Mouse (Mus musculus) natural killer cell, adult 2 months (primary cell): ENCODE results near the gene Drg1.

ENCODE experiments used
- DNase-seq, 2 experiments: peaks; one replicate each; pipeline ENCODE4 v3.0.0; 2022; ENCODE audit warnings: low spot score in 2 of 2

Gene Drg1

DNA sequence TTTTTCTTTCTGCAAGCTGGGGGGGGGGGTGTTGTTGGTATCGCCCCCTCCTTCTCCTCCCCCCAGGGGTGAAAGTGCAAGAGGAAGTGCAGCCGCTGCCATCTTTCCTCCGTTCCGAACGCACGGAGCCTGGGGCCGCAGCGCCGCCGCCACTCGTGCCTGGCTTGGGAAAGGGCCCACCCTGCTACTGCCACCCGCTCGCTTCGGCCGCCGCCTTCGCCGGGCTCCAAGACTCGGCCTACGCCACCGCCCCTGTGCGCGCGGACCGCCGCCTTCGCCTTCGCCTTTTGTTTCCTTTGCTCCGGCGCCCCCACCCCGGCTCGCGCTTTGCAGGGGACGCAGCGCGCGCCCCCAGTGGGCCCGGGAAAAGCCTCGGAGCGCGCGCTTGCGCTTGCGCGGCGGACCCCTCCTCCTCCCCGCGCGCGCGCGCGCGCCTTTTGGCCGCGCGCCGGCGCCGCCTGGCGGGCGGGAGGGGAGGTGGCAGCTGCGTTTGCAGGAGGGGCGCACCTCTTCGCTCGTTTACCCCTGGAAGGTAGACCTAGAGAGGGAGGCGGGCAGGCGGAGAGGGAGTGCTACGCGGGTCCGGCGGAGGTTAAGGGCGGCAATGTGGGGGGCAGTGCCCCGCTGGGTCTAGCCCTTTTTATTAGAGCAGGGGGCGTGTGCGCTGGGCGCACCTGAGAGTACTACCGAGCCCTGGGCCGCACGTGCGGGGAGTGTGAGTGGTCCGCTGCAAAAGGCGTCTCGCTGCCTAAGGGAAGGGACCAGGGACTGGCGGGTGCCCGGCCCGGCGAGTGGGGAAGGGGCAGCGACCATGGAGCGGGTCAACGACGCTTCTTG lies 23.8 kb upstream of the Drg1 start:
- peak; percentile 57 to 81 for DNase-seq

- no peak for DNase-seq
Observed at GRCm38 (mm10) chr11:3289302-3289802, 23.1 kb upstream of the Drg1 start.

DNA sequence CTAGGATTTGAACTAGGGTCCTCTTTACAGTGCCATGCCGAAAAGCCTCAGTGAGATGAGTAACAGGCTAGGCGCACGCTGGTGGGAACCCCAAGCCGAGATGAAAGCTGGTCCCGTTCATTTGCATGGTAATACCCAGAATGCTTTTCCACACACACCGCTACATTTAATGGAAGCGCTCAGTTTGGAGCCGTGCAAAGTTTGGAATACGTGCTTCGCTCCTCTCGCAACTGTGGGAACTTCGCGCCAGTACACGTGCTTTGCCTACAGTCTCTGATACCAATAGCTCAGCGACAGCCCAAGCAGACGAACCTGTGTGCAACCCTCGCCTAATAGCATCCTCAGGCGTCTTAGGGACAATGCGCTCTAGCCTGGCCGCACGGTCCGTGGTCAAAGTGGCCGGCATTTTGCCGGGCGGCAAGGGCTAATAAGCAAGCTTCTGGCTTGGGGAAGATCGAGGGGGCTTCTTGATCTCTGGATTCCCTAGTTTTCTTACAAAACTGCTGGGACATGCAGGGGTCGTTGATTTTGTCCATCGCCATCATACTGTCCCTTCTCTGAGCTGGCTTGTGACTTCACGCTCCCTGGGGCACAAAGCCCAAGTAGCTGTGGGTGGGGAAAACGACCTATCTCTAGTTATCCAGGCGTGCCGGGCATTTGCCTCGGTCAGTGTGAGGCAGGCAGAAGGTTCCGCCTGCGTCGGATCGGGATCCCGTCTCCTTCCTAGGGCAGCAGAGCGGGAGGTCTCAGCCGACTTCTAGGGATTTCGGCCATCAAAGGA lies 22.5 kb upstream of the Drg1 start, which contains the start of gene Patz1:
Gene Patz1 (plus strand): TSS at position 354 of the 781 bp plus-strand sequence.
- DNase-seq: peak; percentile 9 to 22

DNA sequence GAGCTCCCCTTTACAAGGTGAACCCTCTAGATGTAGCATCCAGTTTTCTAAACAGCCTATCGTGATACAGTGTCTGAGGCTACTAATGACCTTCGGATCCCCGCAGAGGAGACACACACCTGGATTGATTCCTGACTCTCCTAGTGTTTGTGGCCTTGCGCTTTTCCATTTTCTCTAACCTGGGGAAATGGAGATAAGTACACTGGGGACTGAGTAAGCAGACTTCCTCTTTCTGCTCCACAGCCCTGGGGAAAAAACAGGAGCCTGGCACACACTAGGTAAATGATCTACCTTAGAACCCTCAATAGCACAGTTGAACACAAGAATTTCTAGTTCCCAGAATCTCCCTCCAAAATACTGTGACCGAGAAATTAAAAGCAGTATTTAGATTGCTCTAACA lies 21.7 kb upstream of the Drg1 start:
- no peak for DNase-seq

DNA sequence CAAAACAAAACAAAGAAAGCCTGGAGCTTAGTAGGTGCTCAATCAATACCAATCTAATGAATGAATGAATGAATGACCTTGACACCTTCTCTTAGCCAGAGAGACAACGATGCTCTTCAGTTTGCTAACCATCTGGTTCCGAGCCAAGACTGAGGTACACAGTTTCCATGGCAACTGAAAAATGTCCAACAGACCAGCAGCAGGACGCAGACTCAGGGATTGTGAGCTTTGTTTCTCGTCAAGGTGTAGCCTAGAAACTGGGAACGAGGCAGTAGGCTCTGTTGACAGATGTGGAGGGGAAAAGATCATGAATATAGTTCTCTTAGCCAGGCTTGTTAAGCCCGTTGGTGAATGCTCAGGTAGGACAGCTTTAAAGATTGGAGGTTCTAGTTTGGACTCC lies 20.9 kb upstream of the Drg1 start:
- no peak for DNase-seq

GRCm38 (mm10) chr11:3285940-3286339 lies 19.7 kb upstream of the Drg1 start:
- DNase-seq: no peak

DNA sequence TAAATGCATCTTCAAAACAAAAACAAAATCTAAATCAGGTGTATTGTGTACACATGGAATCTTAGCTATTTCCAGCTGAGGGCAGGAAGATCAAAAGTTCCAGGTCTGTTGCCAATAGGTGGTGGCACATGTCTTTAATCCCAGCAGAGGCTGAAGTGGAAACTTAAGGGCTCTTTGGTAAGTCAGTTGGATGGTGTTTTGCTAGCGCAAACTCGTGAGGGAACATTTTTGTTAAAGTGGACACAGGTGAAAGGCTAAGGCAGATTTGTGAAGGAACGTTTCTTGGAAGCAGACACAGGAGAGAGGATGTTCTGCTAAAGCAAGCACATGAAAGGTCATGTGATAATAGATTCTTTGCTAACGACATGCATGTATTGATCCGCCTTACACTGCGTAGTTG lies 17.4 kb upstream of the Drg1 start:
- no peak for DNase-seq

GRCm38 (mm10) chr11:3282887-3283286 lies 16.7 kb upstream of the Drg1 start:
- no peak for DNase-seq

GRCm38 (mm10) chr11:3279729-3280128 lies 13.5 kb upstream of the Drg1 start:
- no peak for DNase-seq

GRCm38 (mm10) chr11:3278351-3278750 lies 12.1 kb upstream of the Drg1 start:
- DNase-seq: no peak

DNA sequence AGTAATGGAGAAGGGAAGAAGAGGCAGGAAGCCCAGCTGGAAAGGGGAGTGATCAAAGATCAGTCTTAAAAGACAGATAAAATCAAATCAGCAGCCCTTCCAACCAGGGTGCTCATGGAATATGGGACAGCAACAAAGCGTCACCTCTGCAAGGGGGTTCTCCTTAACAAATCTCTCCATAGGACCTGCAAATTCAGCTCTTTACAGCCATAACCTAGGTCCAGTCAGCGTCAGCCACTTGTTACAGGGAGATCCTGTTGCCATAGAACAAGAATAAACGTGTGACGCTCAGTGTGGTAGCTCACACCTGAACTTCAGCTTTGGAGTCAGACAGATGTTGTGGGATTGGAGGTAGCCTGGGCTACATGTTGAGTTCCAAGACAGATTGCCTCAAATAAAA lies 3.0 kb upstream of the Drg1 start:
- no peak for DNase-seq

DNA sequence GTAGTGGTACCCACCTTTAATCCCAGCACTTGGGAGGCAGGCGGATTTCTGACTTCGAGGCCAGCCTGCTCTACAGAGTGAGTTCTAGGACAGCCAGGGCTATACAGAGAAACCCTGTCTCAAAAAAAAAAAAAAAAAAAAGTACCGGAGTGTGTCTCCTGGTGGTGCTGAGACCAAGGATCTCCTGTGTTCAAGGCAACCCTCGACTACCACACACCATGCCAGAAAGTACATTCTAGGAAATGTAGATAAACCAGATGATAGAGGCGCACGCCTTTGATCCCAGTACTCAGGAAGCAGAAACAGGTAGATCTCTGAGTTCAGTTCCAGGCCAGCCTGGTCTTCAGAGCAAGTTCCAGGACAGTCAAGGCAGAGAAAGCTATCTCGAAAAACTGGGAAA lies 918 bp upstream of the Drg1 start:
- no peak for DNase-seq

DNA sequence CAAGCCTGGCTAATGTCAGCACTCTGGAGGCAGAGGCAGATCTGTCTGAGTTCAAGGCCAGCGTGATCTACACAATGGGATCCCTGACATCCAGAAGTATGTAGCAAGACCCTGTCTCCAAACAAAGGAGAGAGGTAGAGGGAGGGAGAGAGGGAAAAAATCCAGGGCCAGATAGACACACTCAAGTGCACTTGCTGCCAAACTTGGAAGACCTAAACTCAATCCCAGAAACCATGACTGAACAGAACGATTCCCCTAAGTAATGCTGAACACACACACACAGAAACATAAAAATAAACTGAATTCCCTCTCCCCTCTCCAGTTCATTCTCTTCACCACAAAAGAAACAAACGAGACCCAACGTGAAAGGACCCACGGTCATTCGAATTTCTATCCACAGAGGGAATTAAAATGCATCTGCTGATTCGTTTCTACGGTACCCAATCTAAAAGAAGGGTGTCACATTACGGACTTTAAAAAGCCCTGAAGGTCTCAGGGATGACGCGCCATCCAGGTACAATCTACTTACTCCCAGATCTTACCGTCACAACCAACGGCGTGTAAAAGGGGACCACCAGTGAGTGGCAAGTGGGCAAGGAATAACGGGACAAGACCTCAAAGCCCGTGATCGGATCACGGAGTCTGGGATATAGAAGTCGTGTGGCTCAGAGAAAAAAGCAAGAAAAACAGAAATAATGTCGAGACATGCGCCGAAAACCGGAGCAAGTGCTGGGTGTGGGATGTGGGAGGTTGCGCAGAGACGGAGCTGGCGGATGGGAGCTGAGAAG lies 730 bp downstream of the Drg1 start:
- DNase-seq: peak in 1 of 2 experiments; percentile 5

GRCm38 (mm10) chr11:3259537-3259936 lies 6.7 kb downstream of the Drg1 start:
- DNase-seq: no peak

GRCm38 (mm10) chr11:3247387-3247786 lies 18.8 kb downstream of the Drg1 start:
- DNase-seq: no peak

- DNase-seq: no peak
Observed at GRCm38 (mm10) chr11:3243771-3244170, 22.4 kb downstream of the Drg1 start.

DNA sequence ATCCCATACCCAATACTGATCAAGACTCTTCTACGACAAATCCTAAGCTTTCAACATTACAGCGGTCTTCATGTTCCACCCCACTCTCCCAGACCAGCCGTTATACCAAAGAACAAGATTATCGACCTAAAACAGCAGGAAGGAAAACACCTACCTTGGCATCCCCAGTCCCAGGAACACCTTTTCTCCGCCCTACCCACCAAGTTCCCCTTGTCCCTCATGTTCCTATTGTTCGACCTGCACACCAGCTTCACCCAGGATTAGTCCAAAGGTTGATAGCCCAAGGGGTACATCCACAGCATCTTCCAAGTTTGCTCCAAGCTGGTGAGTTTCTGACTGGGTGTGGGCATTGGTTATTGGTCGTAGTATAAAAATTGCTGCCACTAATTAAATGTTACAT lies 23.8 kb downstream of the Drg1 start:
- no peak for DNase-seq

DNA sequence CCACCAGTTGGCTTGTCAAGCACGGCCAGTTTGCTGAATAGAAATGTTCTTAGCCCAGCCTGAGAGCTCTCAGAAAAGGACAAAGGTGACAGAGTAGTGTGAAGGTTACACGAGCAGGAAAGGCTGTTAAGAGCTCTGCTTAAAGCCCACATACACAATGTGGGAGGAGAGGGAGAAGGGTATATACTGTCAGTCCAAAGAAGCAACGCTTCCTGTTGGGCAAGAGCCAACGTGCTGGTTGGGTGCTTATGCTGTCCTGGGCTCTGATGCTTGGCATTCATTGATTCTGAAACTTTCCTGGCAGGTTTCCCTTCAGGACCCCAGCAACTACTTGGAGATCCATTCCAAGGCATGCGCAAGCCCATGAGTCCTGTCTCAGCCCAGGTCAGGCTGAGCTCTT lies 30.9 kb downstream of the Drg1 start:
- no peak for DNase-seq

GRCm38 (mm10) chr11:3233704-3234103 lies 32.5 kb downstream of the Drg1 start:
- DNase-seq: no peak

GRCm38 (mm10) chr11:3232248-3232647 lies 34.0 kb downstream of the Drg1 start:
- DNase-seq: no peak

- DNase-seq: no peak
Observed at GRCm38 (mm10) chr11:3227113-3227512, 39.1 kb downstream of the Drg1 start.

- DNase-seq: no peak
Observed at GRCm38 (mm10) chr11:3223105-3223504, 43.1 kb downstream of the Drg1 start.
